Mouse (Mus musculus) liver (tissue): ENCODE results near the gene Scp2d1.
"Not testable (repeated sequence)": the region's sequence is repeated elsewhere in the genome, so short reads cannot be mapped to it uniquely, and the experiment has no call there.

Experiments used
- DNase-seq: peaks from one replicate; pipeline ENCODE4 v3.0.0-alpha.2; 2020; ENCODE audit warnings: mixed read lengths

Scp2d1 gene

GRCm38 (mm10) chr2:144823356-144823755, at the start of gene Scp2d1:
TSS of gene Scp2d1 (plus strand) at chr2:144823656.
- DNase-seq = not testable (repeated sequence)

- no peak for DNase-seq
Measured at GRCm38 (mm10) chr2:144774636-144775160, 48.8 kb upstream of the Scp2d1 start.

GRCm38 (mm10) chr2:144775626-144776025, 47.8 kb upstream of the Scp2d1 start:
- no peak for DNase-seq

GRCm38 (mm10) chr2:144779263-144779662, 44.2 kb upstream of the Scp2d1 start:
- no peak for DNase-seq

GRCm38 (mm10) chr2:144780731-144781130, 42.7 kb upstream of the Scp2d1 start:
- no peak for DNase-seq

GRCm38 (mm10) chr2:144781871-144782270, 41.6 kb upstream of the Scp2d1 start:
- DNase-seq = no peak

- DNase-seq = no peak
Measured at GRCm38 (mm10) chr2:144782481-144782880, 41.0 kb upstream of the Scp2d1 start.

- no peak for DNase-seq
Measured at GRCm38 (mm10) chr2:144783190-144783589, 40.3 kb upstream of the Scp2d1 start.

- no peak for DNase-seq
Measured at GRCm38 (mm10) chr2:144783831-144784230, 39.6 kb upstream of the Scp2d1 start.

- DNase-seq = no peak
Measured at GRCm38 (mm10) chr2:144791671-144792294, 31.7 kb upstream of the Scp2d1 start.

- DNase-seq = no peak
Measured at GRCm38 (mm10) chr2:144797515-144797914, 25.9 kb upstream of the Scp2d1 start.

- no peak for DNase-seq
Measured at GRCm38 (mm10) chr2:144807766-144808754, 15.4 kb upstream of the Scp2d1 start.

- DNase-seq = no peak
Measured at GRCm38 (mm10) chr2:144828457-144828985, 5.1 kb downstream of the Scp2d1 start.

GRCm38 (mm10) chr2:144836667-144837311, 13.3 kb downstream of the Scp2d1 start:
- no peak for DNase-seq

- DNase-seq = no peak
Measured at GRCm38 (mm10) chr2:144837312-144837679, 13.8 kb downstream of the Scp2d1 start.

GRCm38 (mm10) chr2:144868827-144869226, 45.4 kb downstream of the Scp2d1 start:
- DNase-seq = no peak
